Comparison of ENCODE assay signal across 11 mouse cellular contexts in genomic region chr2:179766664-179767526, GRCm38 (mm10).
A peak's percentile ranks its signal among the peaks of the same experiment; 100 is the strongest.
DNase-seq lines count a peak whose midpoint lies in the region; ATAC-seq and TF ChIP-seq lines count a peak whose summit lies in the region.
"Had no signal": no experiment of that assay in that cellular context is flagged by ENCODE, and none has a peak within 500 bp of the region (broad histone marks: within the 10 kb centered on the region; RNA-seq: fewer than 3 reads in every experiment).

No protein-coding gene starts in this region.

- no peaks in the 10 kb centered on the region for H3K9me3 ChIP-seq in intestine, postnatal 0 days (ENCODE audit: control insufficient read depth)
- no peaks in the 10 kb centered on the region for H3K9me3 ChIP-seq in intestine, embryonic 15.5 days
- H3K9me3 ChIP-seq in forebrain, embryonic 16.5 days (ENCODE audit: control insufficient read depth, low read length): no peaks in the 10 kb centered on the region
- H3K9me3 ChIP-seq: lung, embryonic 15.5 days had no signal

- no peaks in the 10 kb centered on the region for H3K27me3 ChIP-seq in intestine, postnatal 0 days (replicated peaks; ENCODE audit: control insufficient read depth, insufficient read depth, low read length)
- H3K27me3 ChIP-seq in intestine, embryonic 15.5 days (replicated peaks): no peaks in the 10 kb centered on the region; the same call in none of the 2 replicates
- no peaks in the 10 kb centered on the region for H3K27me3 ChIP-seq in forebrain, embryonic 16.5 days (replicated peaks; ENCODE audit: control insufficient read depth, insufficient read depth, low read length)

- H3K9ac ChIP-seq in intestine, postnatal 0 days (ENCODE audit: low read depth, low read length): no peak overlapping the region
- no peak overlapping the region for H3K9ac ChIP-seq in intestine, embryonic 15.5 days
- no peak overlapping the region for H3K9ac ChIP-seq in forebrain, embryonic 16.5 days (replicated peaks; ENCODE audit: low read depth, low read length)
- H3K9ac ChIP-seq: lung, embryonic 15.5 days had no signal

- no peak for ATAC-seq in intestine, postnatal 0 days
- ATAC-seq in intestine, embryonic 15.5 days: no peak
- no peak for ATAC-seq in forebrain, embryonic 16.5 days

- peak; percentile 31 for TF ChIP-seq CTCF in intestine, postnatal 0 days (IDR thresholded peaks at IDR 0.05; ENCODE audit: low read depth)

- no peaks in the 10 kb centered on the region for H3K36me3 ChIP-seq in intestine, postnatal 0 days (ENCODE audit: control insufficient read depth, insufficient read depth)
- H3K36me3 ChIP-seq in intestine, embryonic 15.5 days: no peaks in the 10 kb centered on the region
- no peaks in the 10 kb centered on the region for H3K36me3 ChIP-seq in forebrain, embryonic 16.5 days (ENCODE audit: control insufficient read depth, insufficient read depth)
- H3K36me3 ChIP-seq: lung, embryonic 15.5 days had no signal

- no peak overlapping the region for H3K4me3 ChIP-seq in intestine, postnatal 0 days (ENCODE audit: low read depth, low read length)
- H3K4me3 ChIP-seq in intestine, embryonic 15.5 days (replicated peaks): no peak overlapping the region
- H3K4me3 ChIP-seq in forebrain, embryonic 16.5 days (replicated peaks; ENCODE audit: low read length): no peak overlapping the region
- H3K4me3 ChIP-seq: erythroblast, embryonic 14.5 days; lung, embryonic 15.5 days had no signal

- WGBS in intestine, postnatal 0 days: 33% methylated on average over 16 of the region's 16 CpGs
- 26% methylated on average over 16 of the region's 16 CpGs for WGBS in intestine, embryonic 15.5 days
- WGBS in forebrain, embryonic 16.5 days: 23% methylated on average over 16 of the region's 16 CpGs

- no peak overlapping the region for H3K4me2 ChIP-seq in intestine, postnatal 0 days (replicated peaks; ENCODE audit: low read depth)
- H3K4me2 ChIP-seq in intestine, embryonic 15.5 days (replicated peaks): no peak overlapping the region
- H3K4me2 ChIP-seq in forebrain, embryonic 16.5 days (ENCODE audit: low read length): peak overlapping the region; percentile 26
- H3K4me2 ChIP-seq: lung, embryonic 15.5 days had no signal

- peak; percentile 35 to 58 for DNase-seq in kidney, postnatal 36 days
- DNase-seq in retina, postnatal 1 day: peak; percentile 55
- DNase-seq in left cerebral cortex, adult 18-20 months (ENCODE audit: low spot score in 2 of 2): no peak
- DNase-seq in frontal cortex, adult 2 months (ENCODE audit: extremely low spot score in 1 of 2, low spot score in 1 of 2): no peak
- DNase-seq in spleen, adult 18-20 months: no peak
- DNase-seq: thymus, postnatal 25 days had no signal

- H3K27ac ChIP-seq in intestine, postnatal 0 days (ENCODE audit: low read depth, low read length): no peak overlapping the region
- H3K27ac ChIP-seq in intestine, embryonic 15.5 days: no peak overlapping the region
- no peak overlapping the region for H3K27ac ChIP-seq in forebrain, embryonic 16.5 days (ENCODE audit: low read length)
- H3K27ac ChIP-seq: lung, embryonic 15.5 days had no signal

- H3K4me1 ChIP-seq in intestine, postnatal 0 days (replicated peaks; ENCODE audit: control insufficient read depth, insufficient read depth, low read length): no peaks in the 10 kb centered on the region
- peaks cover 10% of the 10 kb centered on the region; the same call in 1 of the 2 replicates for H3K4me1 ChIP-seq in intestine, embryonic 15.5 days (replicated peaks)
- peaks cover 54% of the 10 kb centered on the region for H3K4me1 ChIP-seq in forebrain, embryonic 16.5 days (replicated peaks; ENCODE audit: control insufficient read depth, insufficient read depth, low read length)

Comparison
In these comparisons a context has a peak if more than half of its experiments do, and no peak if none do; other contexts are left out.
1. DNase-seq: peak in kidney, postnatal 36 days (2 of 2) and retina, postnatal 1 day (single experiment); none in left cerebral cortex, adult 18-20 months (0 of 2), frontal cortex, adult 2 months (0 of 2) and spleen, adult 18-20 months (0 of 2).